Mouse (Mus musculus) testis, postnatal 10 days (tissue): ENCODE results near the gene Efnb3.

Experiments
- DNase-seq: peaks from one replicate; pipeline ENCODE4 v3.0.0; 2021; ENCODE audit warnings: low spot score

Efnb3 gene

DNA sequence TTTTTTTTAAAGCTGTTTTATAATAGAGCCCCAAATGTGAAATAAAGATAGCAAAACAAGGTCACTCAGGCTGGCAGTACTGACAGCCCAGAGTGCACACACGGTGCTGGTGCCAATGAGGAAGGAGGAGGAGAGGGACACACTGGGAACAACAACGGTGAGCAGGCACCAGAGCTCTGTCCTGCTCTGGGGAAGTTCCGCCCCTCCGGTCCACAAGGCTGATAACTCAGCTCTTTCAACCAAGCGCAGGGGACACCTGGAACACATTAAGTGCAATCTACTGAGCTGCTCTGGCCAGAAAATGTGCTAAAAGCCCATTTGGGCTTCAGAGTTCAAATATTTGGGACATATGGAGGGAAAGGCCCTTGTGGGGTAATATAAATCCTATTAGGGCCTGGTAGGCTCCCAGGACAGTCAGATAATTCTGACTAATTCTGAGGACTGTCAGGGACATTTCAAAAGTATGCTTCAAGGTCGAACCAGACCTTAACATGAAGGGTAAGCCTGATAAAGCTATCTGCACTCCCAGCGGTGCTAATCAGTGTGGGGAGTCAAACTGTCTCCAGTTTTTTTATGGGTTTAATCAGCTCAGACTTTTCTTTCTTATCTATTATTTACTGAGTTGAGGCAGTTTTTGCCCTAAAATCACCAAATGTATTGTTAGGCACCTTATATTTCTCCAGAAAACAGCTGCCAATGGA, 49.1 kb downstream of the Efnb3 start:
- DNase-seq, result no peak
